19 mouse cellular contexts compared by ENCODE assay signal in the genomic region with DNA sequence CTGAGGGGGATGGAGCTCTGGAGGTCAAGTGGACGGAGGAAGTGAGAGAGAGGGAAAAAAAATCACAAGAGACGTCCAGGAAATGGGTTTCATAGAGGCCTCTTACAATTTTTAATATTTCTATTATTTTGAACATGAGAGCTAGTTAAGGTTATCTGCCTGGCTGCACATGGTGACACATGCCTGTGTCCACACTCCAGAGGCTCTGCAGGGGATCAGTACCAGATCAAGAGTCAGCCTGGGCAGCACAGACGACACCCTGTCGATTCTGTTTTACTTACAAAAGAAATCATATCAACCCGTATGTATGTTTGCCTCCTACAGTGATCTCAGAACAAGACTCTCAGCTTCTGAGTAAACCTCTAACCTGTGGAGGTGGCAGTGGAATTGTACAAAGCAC. TPM values are rescaled to one million over a fixed set of nuclear protein-coding genes. Genes with fewer than 3 reads are reported as not detected.
A peak's percentile ranks its signal among the peaks of the same experiment; 100 is the strongest.
DNase-seq lines count a peak whose midpoint lies in the region; ATAC-seq and TF ChIP-seq lines count a peak whose summit lies in the region.
"Had no signal": no experiment of that assay in that cellular context is flagged by ENCODE, and none has a peak within 500 bp of the region (broad histone marks: within the 10 kb centered on the region; RNA-seq: fewer than 3 reads in every experiment).

No protein-coding gene starts in this region.

- H3K36me3 ChIP-seq in kidney, adult 2 months (ENCODE audit: control insufficient read depth, insufficient read depth, low read length) = no peaks in the 10 kb centered on the region
- H3K36me3 ChIP-seq in kidney, embryonic 16.5 days (ENCODE audit: insufficient read depth, low read length) = peaks cover 60% of the 10 kb centered on the region
- peaks cover 89% of the 10 kb centered on the region for H3K36me3 ChIP-seq in kidney, embryonic 14.5 days (ENCODE audit: control insufficient read depth, insufficient read depth, low read length)

- peak; percentile 64 for DNase-seq in kidney, adult 2 months
- no peak for DNase-seq in kidney, adult 11 months
- DNase-seq in Patski (ENCODE audit: low read depth, low spot score) = no peak
- DNase-seq in frontal cortex, postnatal 25 days (ENCODE audit: low spot score in 2 of 2) = no peak
- DNase-seq: adrenal gland, adult 8-10 months; adrenal gland, postnatal 14 days; adrenal gland, postnatal 36 days; cerebellum, adult 11-12 months; cerebellum, adult 2 months; cerebellum, adult 9-10 months; cerebellum, postnatal 10 days; cerebellum, postnatal 25 days had no signal

- no peaks in the 10 kb centered on the region for H3K27me3 ChIP-seq in kidney, adult 2 months (replicated peaks; ENCODE audit: control insufficient read depth, insufficient read depth, low read length)
- no peaks in the 10 kb centered on the region for H3K27me3 ChIP-seq in kidney, embryonic 16.5 days (ENCODE audit: insufficient read depth, low read length)
- H3K27me3 ChIP-seq in kidney, embryonic 14.5 days (ENCODE audit: control insufficient read depth, insufficient read depth, low read length) = no peaks in the 10 kb centered on the region
- no peaks in the 10 kb centered on the region for H3K27me3 ChIP-seq in Patski
- H3K27me3 ChIP-seq: embryonic facial prominence, embryonic 12.5 days; forebrain, embryonic 13.5 days; forebrain, embryonic 15.5 days had no signal

- no peak for TF ChIP-seq POLR2A in kidney, adult 2 months (IDR thresholded peaks at IDR 0.05; ENCODE audit: low read depth, low read length)

- ATAC-seq in kidney, embryonic 16.5 days (ENCODE audit: low FRiP score, low TSS enrichment) = no peak
- ATAC-seq in kidney, embryonic 14.5 days (ENCODE audit: low FRiP score, low TSS enrichment) = no peak
- peak; percentile 40 for ATAC-seq in Patski
- ATAC-seq: activated CD4-positive, CD25-positive, alpha-beta regulatory T cell, adult 4 months; forebrain, embryonic 13.5 days; forebrain, embryonic 15.5 days had no signal

- POLR2A ChIA-PET in Patski (lab: Charles Lee) = interaction anchor here (1.1 to 2.3 kb wide), 2 partner anchors 11 to 31 kb away, joined by 4 to 12 read pairs; a partner anchor contains a TSS

- peaks cover 7% of the 10 kb centered on the region; the same call in 1 of the 2 replicates for H3K4me1 ChIP-seq in kidney, adult 2 months (ENCODE audit: control insufficient read depth, insufficient read depth, low read length)
- no peaks in the 10 kb centered on the region for H3K4me1 ChIP-seq in kidney, embryonic 16.5 days (ENCODE audit: insufficient read depth, low read length)
- no peaks in the 10 kb centered on the region for H3K4me1 ChIP-seq in kidney, embryonic 14.5 days (ENCODE audit: control insufficient read depth, insufficient read depth, low read length)
- H3K4me1 ChIP-seq: embryonic facial prominence, embryonic 10.5 days; embryonic facial prominence, embryonic 12.5 days; forebrain, embryonic 13.5 days; forebrain, embryonic 15.5 days had no signal

- WGBS in kidney, adult 2 months = 54% methylated on average over 5 of the region's 5 CpGs
- WGBS in kidney, embryonic 16.5 days = 80% methylated on average over 5 of the region's 5 CpGs
- WGBS in kidney, embryonic 14.5 days = 84% methylated on average over 5 of the region's 5 CpGs

- no peak overlapping the region for H3K4me2 ChIP-seq in kidney, embryonic 16.5 days (replicated peaks; ENCODE audit: low read depth, low read length)
- H3K4me2 ChIP-seq in kidney, embryonic 14.5 days (replicated peaks; ENCODE audit: low read depth, low read length) = no peak overlapping the region
- H3K4me2 ChIP-seq: embryonic facial prominence, embryonic 12.5 days; forebrain, embryonic 13.5 days; forebrain, embryonic 15.5 days had no signal

- no peak overlapping the region for H3K9ac ChIP-seq in kidney, embryonic 16.5 days (replicated peaks; ENCODE audit: low read length)
- no peak overlapping the region for H3K9ac ChIP-seq in kidney, embryonic 14.5 days (ENCODE audit: low read depth, low read length)
- H3K9ac ChIP-seq: embryonic facial prominence, embryonic 12.5 days; forebrain, embryonic 13.5 days; forebrain, embryonic 15.5 days had no signal

- peak overlapping the region; percentile 96 for H3K27ac ChIP-seq in kidney, adult 2 months (ENCODE audit: insufficient read depth, low read depth, low read length)
- peak overlapping the region; percentile 47; the same call in 1 of the 2 replicates for H3K27ac ChIP-seq in kidney, embryonic 16.5 days (ENCODE audit: low read length)
- no peak overlapping the region for H3K27ac ChIP-seq in kidney, embryonic 14.5 days (ENCODE audit: low read depth, low read length)
- H3K27ac ChIP-seq: embryonic facial prominence, embryonic 10.5 days; embryonic facial prominence, embryonic 12.5 days; forebrain, embryonic 13.5 days; forebrain, embryonic 15.5 days had no signal

- in situ Hi-C loops in Patski (cut with MboI; ENCODE audit: low pct_unique_long_range_greater_than_20kb) = no loop called here

- CTCF ChIA-PET in Patski (lab: Charles Lee) = interaction anchor here (1.0 to 2.2 kb wide), 4 partner anchors 10 to 30 kb away, joined by 3 to 9 read pairs (median 6); a partner anchor contains a TSS

- H3K4me3 ChIP-seq in kidney, adult 2 months (ENCODE audit: insufficient read depth, low read depth, low read length) = no peak overlapping the region
- H3K4me3 ChIP-seq in kidney, embryonic 16.5 days (ENCODE audit: low read length) = no peak overlapping the region
- no peak overlapping the region for H3K4me3 ChIP-seq in kidney, embryonic 14.5 days (ENCODE audit: low read length)
- H3K4me3 ChIP-seq: embryonic facial prominence, embryonic 10.5 days; embryonic facial prominence, embryonic 12.5 days; forebrain, embryonic 13.5 days; forebrain, embryonic 15.5 days had no signal

- TF ChIP-seq CTCF in kidney, adult 2 months (conservative IDR thresholded peaks at IDR 0.05; ENCODE audit: insufficient read depth, insufficient read length, low read depth, low read length) = no peak
- TF ChIP-seq CTCF in Patski (IDR thresholded peaks at IDR 0.05) = no peak

- no peaks in the 10 kb centered on the region for H3K9me3 ChIP-seq in kidney, embryonic 16.5 days (ENCODE audit: low read length)
- no peaks in the 10 kb centered on the region for H3K9me3 ChIP-seq in kidney, embryonic 14.5 days (ENCODE audit: control insufficient read depth, low read length)
- H3K9me3 ChIP-seq: embryonic facial prominence, embryonic 10.5 days; embryonic facial prominence, embryonic 12.5 days; forebrain, embryonic 13.5 days; forebrain, embryonic 15.5 days had no signal

RNA-seq across cellular contexts. Expression of a gene that starts 12.4 kb away (rescaled TPM):
- polyA plus RNA-seq in kidney, adult 2 months (2012; rRNA removed) = 247 and 284 TPM in 2 replicates
- 39.0 and 46.0 TPM in 2 replicates for polyA plus RNA-seq in kidney, embryonic 16.5 days (2015; fragmentation: Nextera tagmentation; extraction: Ambion mirVana)
- polyA plus RNA-seq in kidney, embryonic 14.5 days (2014; fragmentation: Nextera tagmentation; extraction: Ambion mirVana) = 18.1 and 18.2 TPM in 2 replicates
- 147 TPM for polyA plus RNA-seq in Patski (2021)
- polyA plus RNA-seq: activated CD4-positive, CD25-positive, alpha-beta regulatory T cell, adult 4 months had no signal

RNA-seq across cellular contexts. Expression of a gene that starts 38.9 kb away (rescaled TPM):
- 0.30 and 0.59 TPM in 2 replicates for polyA plus RNA-seq in kidney, adult 2 months (2012; rRNA removed)
- 3.1 and 3.3 TPM in 2 replicates for polyA plus RNA-seq in kidney, embryonic 16.5 days (2015; fragmentation: Nextera tagmentation; extraction: Ambion mirVana)
- 2.5 and 4.9 TPM in 2 replicates for polyA plus RNA-seq in kidney, embryonic 14.5 days (2014; fragmentation: Nextera tagmentation; extraction: Ambion mirVana)
- polyA plus RNA-seq in Patski (2021) = not detected

RNA-seq across cellular contexts. Expression of a gene that starts 56.3 kb away (rescaled TPM):
- polyA plus RNA-seq in kidney, adult 2 months (2012; rRNA removed) = 0.15 and 0.48 TPM in 2 replicates
- 26.5 and 28.9 TPM in 2 replicates for polyA plus RNA-seq in kidney, embryonic 16.5 days (2015; fragmentation: Nextera tagmentation; extraction: Ambion mirVana)
- 46.7 and 49.3 TPM in 2 replicates for polyA plus RNA-seq in kidney, embryonic 14.5 days (2014; fragmentation: Nextera tagmentation; extraction: Ambion mirVana)
- 35.6 TPM for polyA plus RNA-seq in Patski (2021)

Comparison
In these comparisons a context has a peak if more than half of its experiments do, and no peak if none do; other contexts are left out.
1. RNA of a gene that starts 56.3 kb away (polyA plus RNA-seq): 46.7 to 49.3 TPM in kidney, embryonic 14.5 days, 35.6 TPM in Patski (single experiment) and 26.5 to 28.9 TPM in kidney, embryonic 16.5 days; 0.15 to 0.48 TPM in kidney, adult 2 months; every median in the first group is over 10 times any median in the second.